Mouse (Mus musculus) mouse trophoblast stem cell (cell line): ENCODE results near the gene Hoxa10.

ENCODE experiments used
- in situ Hi-C, 2 experiments: fragments of 300-500 bp; cut with MseI, MboI; formaldehyde crosslinking; loops; 2 replicates in 1 of 2; 3 replicates in 1 of 2; pipeline ENCODE4 v1.15.1; 2025

Gene Hoxa10

GRCm38 (mm10) chr6:52220003-52220864 is 20.4 kb downstream of the Hoxa10 start:
- in situ Hi-C loops, result loop anchor here in 1 of 2 experiments (25.0 kb wide), 1 partner anchor 608 kb away; no protein-coding TSS in a partner anchor

GRCm38 (mm10) chr6:52219234-52219942 is 21.3 kb downstream of the Hoxa10 start:
- in situ Hi-C loops, result loop anchor here in 1 of 2 experiments (25.0 kb wide), 1 partner anchor 607 kb away; no protein-coding TSS in a partner anchor

GRCm38 (mm10) chr6:52218643-52219215 is 21.9 kb downstream of the Hoxa10 start:
- in situ Hi-C loops, result loop anchor here in 1 of 2 experiments (25.0 kb wide), 1 partner anchor 606 kb away; no protein-coding TSS in a partner anchor

- in situ Hi-C loops, result loop anchor here in 1 of 2 experiments (25.0 kb wide), 1 partner anchor 606 kb away; no protein-coding TSS in a partner anchor
Measured at GRCm38 (mm10) chr6:52217895-52218642, 22.6 kb downstream of the Hoxa10 start.

GRCm38 (mm10) chr6:52217459-52217768 is 23.2 kb downstream of the Hoxa10 start:
- in situ Hi-C loops, result loop anchor here in 1 of 2 experiments (25.0 kb wide), 1 partner anchor 605 kb away; no protein-coding TSS in a partner anchor

GRCm38 (mm10) chr6:52216691-52217458 is 23.8 kb downstream of the Hoxa10 start:
- in situ Hi-C loops, result loop anchor here in 1 of 2 experiments (25.0 kb wide), 1 partner anchor 605 kb away; no protein-coding TSS in a partner anchor

GRCm38 (mm10) chr6:52215771-52216535 is 24.7 kb downstream of the Hoxa10 start:
- in situ Hi-C loops, result loop anchor here in 1 of 2 experiments (25.0 kb wide), 1 partner anchor 604 kb away; no protein-coding TSS in a partner anchor

- in situ Hi-C loops, result loop anchor here in 1 of 2 experiments (25.0 kb wide), 1 partner anchor 603 kb away; no protein-coding TSS in a partner anchor
Measured at GRCm38 (mm10) chr6:52215070-52215469, 25.6 kb downstream of the Hoxa10 start.

- in situ Hi-C loops, result loop anchor here in 1 of 2 experiments (25.0 kb wide), 1 partner anchor 602 kb away; no protein-coding TSS in a partner anchor
Measured at GRCm38 (mm10) chr6:52214271-52214670, 26.4 kb downstream of the Hoxa10 start.

- in situ Hi-C loops, result loop anchor here in 1 of 2 experiments (25.0 kb wide), 1 partner anchor 601 kb away; no protein-coding TSS in a partner anchor
Measured at GRCm38 (mm10) chr6:52213119-52213986, 27.3 kb downstream of the Hoxa10 start, which contains the start of the genes Hoxa3 and Gm28308. TSS of gene Hoxa3 (minus strand) at chr6:52213336. TSS of gene Gm28308 (minus strand) at chr6:52213339.

GRCm38 (mm10) chr6:52212556-52213118 is 28.0 kb downstream of the Hoxa10 start:
- in situ Hi-C loops, result loop anchor here in 1 of 2 experiments (25.0 kb wide), 1 partner anchor 600 kb away; no protein-coding TSS in a partner anchor

GRCm38 (mm10) chr6:52211961-52212360 is 28.7 kb downstream of the Hoxa10 start:
- in situ Hi-C loops, result loop anchor here in 1 of 2 experiments (25.0 kb wide), 1 partner anchor 600 kb away; no protein-coding TSS in a partner anchor

GRCm38 (mm10) chr6:52211170-52211935 is 29.3 kb downstream of the Hoxa10 start:
- in situ Hi-C loops, result loop anchor here in 1 of 2 experiments (25.0 kb wide), 1 partner anchor 599 kb away; no protein-coding TSS in a partner anchor

- in situ Hi-C loops, result loop anchor here (10.0 to 25.0 kb wide), 3 partner anchors 205 to 597 kb away; no protein-coding TSS in a partner anchor
Measured at GRCm38 (mm10) chr6:52209685-52210046, 31.0 kb downstream of the Hoxa10 start.

- in situ Hi-C loops, result loop anchor here (10.0 to 25.0 kb wide), 3 partner anchors 204 to 597 kb away; no protein-coding TSS in a partner anchor
Measured at GRCm38 (mm10) chr6:52208868-52209684, 31.6 kb downstream of the Hoxa10 start.
